Mouse (Mus musculus) forebrain, embryonic 12.5 days (tissue): ENCODE results near the gene Ier5l. TPM values are rescaled to one million over a fixed set of nuclear protein-coding genes. Genes with fewer than 3 reads are reported as not detected.

Experiments used
- ATAC-seq: fragments of 200-750 bp; cut with Nextera tagmentation; 2 replicates; pipeline ENCODE4 v1.8.0; 2017; ENCODE audit warnings: moderate TSS enrichment; ENCODE audit not compliant: low FRiP score
- H3K27ac ChIP-seq: fragments of 300-500 bp; sonication (generic); 2 replicates; pipeline ENCODE4 v1.5.1; 2016; ENCODE audit warnings: mild to moderate bottlenecking
- H3K27me3 ChIP-seq: fragments of 300-500 bp; sonication (generic); 2 replicates; pipeline ENCODE4 v1.6.1; 2016; ENCODE audit warnings: mild to moderate bottlenecking
- H3K36me3 ChIP-seq: fragments of 300-500 bp; sonication (generic); replicated peaks from 2 replicates; pipeline ENCODE4 v1.6.1; 2016; ENCODE audit warnings: mild to moderate bottlenecking
- H3K4me1 ChIP-seq: fragments of 300-500 bp; sonication (generic); 2 replicates; pipeline ENCODE4 v1.6.1; 2016
- H3K4me2 ChIP-seq: fragments of 300-500 bp; sonication (generic); 2 replicates; pipeline ENCODE4 v1.6.1; 2016; ENCODE audit warnings: mild to moderate bottlenecking, moderate library complexity
- H3K4me3 ChIP-seq: fragments of 300-500 bp; sonication (generic); replicated peaks from 2 replicates; pipeline ENCODE4 v1.5.1; 2016; ENCODE audit warnings: mild to moderate bottlenecking
- H3K9ac ChIP-seq: fragments of 300-500 bp; sonication (generic); 2 replicates; pipeline ENCODE4 v1.6.1; 2016; ENCODE audit warnings: mild to moderate bottlenecking
- H3K9me3 ChIP-seq: fragments of 300-500 bp; sonication (generic); 2 replicates; pipeline ENCODE4 v1.6.1; 2016
- WGBS: fragments of 180-500 bp; shearing (Covaris S2); methylation state at CpG from one replicate; pipeline ENCODE4 v1.1.7; 2016; 5-methylcytosine and 5-hydroxymethylcytosine counted together
- polyA plus RNA-seq: library from polyadenylated mRNA; unstranded; fragments of >200 nt; fragmentation: Nextera tagmentation; extraction: Ambion mirVana; gene quantifications from 2 replicates; pipeline ENCODE4 v1.2.1, GENCODE M21; 2016

Gene Ier5l
- polyA plus RNA-seq: 2.3 and 2.7 TPM in 2 replicates

- H3K9ac ChIP-seq: peak within 1 kb of the TSS; percentile 95
- no peaks in the 10 kb centered on the region for H3K9me3 ChIP-seq
- H3K36me3 ChIP-seq: no peaks in the 10 kb centered on the region
- ATAC-seq: peak; percentile 92
- peaks cover 10% of the 10 kb centered on the region for H3K27me3 ChIP-seq
- peak within 1 kb of the TSS; percentile 93 for H3K4me3 ChIP-seq
- WGBS: under 1% methylated on average over 36 of the region's 37 CpGs
- H3K27ac ChIP-seq: peak within 1 kb of the TSS; percentile 95
- H3K4me2 ChIP-seq: peak within 1 kb of the TSS; percentile 96
- H3K4me1 ChIP-seq: peaks cover 33% of the 10 kb centered on the region
Measured at GRCm38 (mm10) chr2:30474039-30474438, at the start of gene Ier5l. Gene Ier5l (minus strand): TSS chr2:30474219.

DNA sequence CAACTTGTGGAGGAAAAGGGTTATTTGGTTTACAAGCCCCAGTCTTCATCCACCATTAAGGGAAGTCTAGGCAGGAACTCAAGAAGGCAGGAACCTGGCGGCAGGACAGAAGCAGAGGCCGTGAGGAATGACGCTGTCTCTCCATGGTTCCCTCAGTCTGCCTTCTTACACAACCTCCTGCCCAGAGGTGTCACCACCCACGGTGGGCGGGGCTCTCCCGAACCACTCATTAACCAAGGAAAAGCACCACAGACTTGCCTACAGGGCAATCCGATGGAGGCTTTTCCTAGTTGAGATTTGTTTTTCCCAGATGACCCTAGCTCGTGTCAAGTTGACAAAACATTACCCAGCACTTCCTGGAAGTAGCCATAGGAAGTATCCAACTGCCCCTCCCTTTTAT, 49.7 kb upstream of the Ier5l start:
- H3K4me1 ChIP-seq: peaks cover 6% of the 10 kb centered on the region; the same call in 1 of the 2 replicates
- no peak overlapping the region for H3K27ac ChIP-seq
- H3K4me2 ChIP-seq: no peak overlapping the region
- no peak overlapping the region for H3K4me3 ChIP-seq
- 0 out of 2 replicates have a peak, but pooled peaks cover 4% of the 10 kb centered on the region for H3K27me3 ChIP-seq
- no peak overlapping the region for H3K9ac ChIP-seq
- ATAC-seq: no peak
- 76% methylated on average over 8 of the region's 8 CpGs for WGBS
- no peaks in the 10 kb centered on the region for H3K36me3 ChIP-seq
- H3K9me3 ChIP-seq: no peaks in the 10 kb centered on the region

- no peak for ATAC-seq
Measured at GRCm38 (mm10) chr2:30510711-30511380, 36.8 kb upstream of the Ier5l start.

DNA sequence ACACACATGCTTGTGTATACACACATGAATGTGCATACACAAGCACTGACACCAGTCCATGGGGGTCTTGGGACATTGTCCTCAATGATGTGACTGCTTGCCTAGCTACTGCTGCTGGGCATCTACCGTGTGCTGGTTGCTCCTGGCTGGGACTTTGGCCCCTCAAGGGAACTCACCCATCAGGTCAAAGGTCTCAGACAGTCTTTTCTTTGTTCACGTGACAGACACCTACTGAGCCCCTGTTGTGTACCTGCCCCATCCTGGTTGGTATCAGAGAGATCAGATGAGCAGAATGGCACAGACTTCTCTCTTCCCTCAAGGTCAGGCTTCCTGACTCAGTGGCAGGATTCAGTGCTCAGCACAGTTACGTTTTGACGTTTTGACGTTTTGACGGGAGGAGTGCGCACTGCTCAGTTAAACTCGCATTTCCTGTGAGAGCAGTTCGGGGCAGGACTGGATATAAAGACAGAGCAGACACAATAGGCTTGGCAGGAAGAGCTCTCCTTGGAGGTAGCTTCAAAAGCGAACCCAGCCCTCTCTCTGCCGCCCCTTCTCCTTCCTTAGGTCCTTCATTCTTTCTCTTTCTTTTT, 33.2 kb upstream of the Ier5l start:
- Histone ChIP-seq H3K27ac (no peak overlapping the region), H3K9me3 (no peaks in the 10 kb centered on the region), H3K36me3 (no peaks in the 10 kb centered on the region), H3K27me3 (no peaks in the 10 kb centered on the region; the same call in 1 of the 2 replicates), H3K4me3 (no peak overlapping the region), H3K9ac (no peak overlapping the region), H3K4me1 (peaks cover 10% of the 10 kb centered on the region; the same call in 1 of the 2 replicates), H3K4me2 (no peak overlapping the region)
- ATAC-seq: no peak
- 70% methylated on average over 11 of the region's 11 CpGs for WGBS

More at GRCm38 (mm10) chr2:30510711-30511380, 36.8 kb upstream of the Ier5l start:
- Histone ChIP-seq H3K9ac (no peak overlapping the region), H3K27ac (no peak overlapping the region), H3K4me1 (peaks cover 4% of the 10 kb centered on the region), H3K27me3 (no peaks in the 10 kb centered on the region; the same call in 1 of the 2 replicates), H3K36me3 (no peaks in the 10 kb centered on the region), H3K4me2 (no peak overlapping the region), H3K9me3 (no peaks in the 10 kb centered on the region), H3K4me3 (no peak overlapping the region)
- 73% methylated on average over 16 of the region's 16 CpGs for WGBS

- Histone ChIP-seq H3K4me2 (no peak overlapping the region), H3K9ac (no peak overlapping the region), H3K27me3 (no peaks in the 10 kb centered on the region; the same call in 1 of the 2 replicates), H3K4me1 (0 out of 2 replicates have a peak, but pooled peaks cover 10% of the 10 kb centered on the region), H3K27ac (no peak overlapping the region), H3K4me3 (no peak overlapping the region), H3K36me3 (no peaks in the 10 kb centered on the region), H3K9me3 (no peaks in the 10 kb centered on the region)
- no peak for ATAC-seq
- 50% methylated on average over 23 of the region's 23 CpGs for WGBS
Measured at GRCm38 (mm10) chr2:30503677-30504621, 29.9 kb upstream of the Ier5l start.

GRCm38 (mm10) chr2:30501701-30502100, 27.7 kb upstream of the Ier5l start:
- Histone ChIP-seq H3K4me3 (no peak overlapping the region), H3K27me3 (no peaks in the 10 kb centered on the region), H3K36me3 (no peaks in the 10 kb centered on the region), H3K4me2 (no peak overlapping the region), H3K4me1 (0 out of 2 replicates have a peak, but pooled peaks cover 10% of the 10 kb centered on the region), H3K9ac (no peak overlapping the region), H3K27ac (no peak overlapping the region), H3K9me3 (no peaks in the 10 kb centered on the region)
- WGBS: 82% methylated on average over 7 of the region's 7 CpGs
- ATAC-seq: no peak

GRCm38 (mm10) chr2:30495909-30496861, 22.2 kb upstream of the Ier5l start:
- ATAC-seq: peak; percentile 94
- peaks cover 9% of the 10 kb centered on the region for H3K4me1 ChIP-seq
- no peaks in the 10 kb centered on the region for H3K36me3 ChIP-seq
- peak overlapping the region; percentile 58 for H3K4me2 ChIP-seq
- H3K9me3 ChIP-seq: no peaks in the 10 kb centered on the region
- no peak overlapping the region for H3K9ac ChIP-seq
- H3K27me3 ChIP-seq: no peaks in the 10 kb centered on the region
- peak overlapping the region; percentile 10; the same call in 1 of the 2 replicates for H3K27ac ChIP-seq
- H3K4me3 ChIP-seq: peak overlapping the region; percentile 29
- 25% methylated on average over 22 of the region's 22 CpGs for WGBS

DNA sequence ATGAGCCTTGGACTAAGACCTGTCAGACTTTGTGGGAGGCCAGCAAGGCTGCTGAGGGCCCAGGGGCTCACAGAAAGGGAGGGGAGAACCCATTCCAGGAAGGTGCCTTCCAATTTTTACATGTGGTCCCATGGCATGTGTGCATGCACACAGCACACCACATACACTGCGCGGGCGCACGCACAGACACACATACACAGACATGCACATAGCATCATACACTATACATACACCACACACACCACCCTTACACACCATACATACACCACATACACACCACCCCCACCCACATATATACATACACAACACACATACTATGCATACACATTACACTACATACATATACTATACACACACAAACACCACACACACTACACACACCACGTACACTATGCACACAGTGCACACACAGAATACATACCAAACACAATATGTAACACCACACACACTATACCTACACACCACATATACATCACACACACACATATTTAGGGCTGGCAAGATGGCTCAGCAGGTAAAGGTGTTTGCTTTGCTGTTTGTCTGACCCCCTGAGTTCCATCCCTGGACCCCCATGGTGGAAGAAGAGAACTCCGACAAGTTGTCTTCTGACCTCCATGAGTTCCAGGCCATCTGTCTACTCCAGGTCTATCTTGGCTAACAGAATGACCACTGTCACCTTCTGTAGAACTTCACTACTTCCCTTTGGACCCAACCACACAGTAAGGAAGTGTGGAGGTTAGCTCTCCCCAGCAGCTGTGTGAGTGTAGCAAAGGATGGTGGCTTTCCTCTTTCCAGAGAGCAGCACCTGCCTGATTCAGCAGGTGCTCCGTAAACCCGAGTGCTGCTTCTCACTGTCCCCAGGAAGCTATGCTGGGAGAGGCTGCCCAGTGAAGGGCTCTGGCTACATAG, 21.2 kb upstream of the Ier5l start:
- H3K4me3 ChIP-seq: peak overlapping the region; percentile 29; the same call in 1 of the 2 replicates
- no peak overlapping the region for H3K9ac ChIP-seq
- H3K27ac ChIP-seq: no peak overlapping the region
- ATAC-seq: peak; percentile 30
- 78% methylated on average over 8 of the region's 8 CpGs for WGBS
- no peaks in the 10 kb centered on the region for H3K36me3 ChIP-seq
- H3K27me3 ChIP-seq: no peaks in the 10 kb centered on the region
- peaks cover 9% of the 10 kb centered on the region for H3K4me1 ChIP-seq
- H3K4me2 ChIP-seq: peak overlapping the region; percentile 58; the same call in 1 of the 2 replicates
- no peaks in the 10 kb centered on the region for H3K9me3 ChIP-seq

GRCm38 (mm10) chr2:30490384-30490783, 16.4 kb upstream of the Ier5l start:
- ATAC-seq: no peak
- H3K4me2 ChIP-seq: no peak overlapping the region
- WGBS: 82% methylated on average over 2 of the region's 2 CpGs
- H3K36me3 ChIP-seq: no peaks in the 10 kb centered on the region
- no peaks in the 10 kb centered on the region for H3K27me3 ChIP-seq
- no peak overlapping the region for H3K9ac ChIP-seq
- no peaks in the 10 kb centered on the region for H3K4me1 ChIP-seq
- H3K27ac ChIP-seq: no peak overlapping the region
- H3K4me3 ChIP-seq: no peak overlapping the region
- no peaks in the 10 kb centered on the region for H3K9me3 ChIP-seq

DNA sequence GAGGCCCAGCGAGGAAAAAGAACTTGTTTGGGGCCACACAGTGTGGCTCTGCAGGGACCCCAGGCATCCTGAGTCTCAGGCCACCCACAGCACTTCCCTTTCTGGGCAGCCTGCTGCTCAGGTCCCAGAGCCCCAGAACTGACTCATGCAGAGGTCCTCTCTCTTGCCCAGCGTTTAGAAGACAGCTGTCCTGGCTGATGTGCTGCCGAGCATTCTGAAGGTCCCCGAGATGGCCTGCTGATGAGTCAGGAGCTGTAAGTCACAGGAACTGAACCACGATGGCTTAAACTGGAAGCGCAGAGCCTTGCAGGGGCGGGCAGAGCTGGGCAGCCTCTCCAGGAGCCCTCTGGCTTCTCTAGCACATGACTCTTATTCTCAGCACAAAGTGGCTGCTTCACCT, 13.6 kb upstream of the Ier5l start:
- no peak overlapping the region for H3K4me3 ChIP-seq
- H3K4me1 ChIP-seq: no peaks in the 10 kb centered on the region
- no peaks in the 10 kb centered on the region for H3K36me3 ChIP-seq
- H3K27me3 ChIP-seq: no peaks in the 10 kb centered on the region
- no peak for ATAC-seq
- no peak overlapping the region; the same call in 1 of the 2 replicates for H3K9ac ChIP-seq
- H3K4me2 ChIP-seq: no peak overlapping the region
- WGBS: 29% methylated on average over 7 of the region's 7 CpGs
- no peaks in the 10 kb centered on the region for H3K9me3 ChIP-seq
- no peak overlapping the region for H3K27ac ChIP-seq
